Mouse (Mus musculus): Measurements from ENCODE around the gene 4930426L09Rik. TPM values are rescaled to one million over a fixed set of nuclear protein-coding genes. Genes with fewer than 3 reads are reported as not detected.

4930426L09Rik gene
- 1.3 TPM for polyA plus RNA-seq (2014; fragmentation: Illumina TruSeq; extraction: RNeasy Lipid Tissue Mini Kit (QIAGEN cat#74804); ENCODE audit: low read depth, low replicate concordance)

GRCm38 (mm10) chr2:18998054-18998478, at the start of gene 4930426L09Rik, which contains the start of gene Pip4k2a:
Gene 4930426L09Rik, plus strand, starts transcription at chr2:18998343.
Gene Pip4k2a, minus strand, starts transcription at chr2:18998126.

Other genes starting within 250 kb of the 4930426L09Rik start
- gene Pip4k2a, start 217 bp upstream of the 4930426L09Rik start, polyA plus RNA-seq (2014; fragmentation: Illumina TruSeq; extraction: RNeasy Lipid Tissue Mini Kit (QIAGEN cat#74804); ENCODE audit: low read depth, low replicate concordance), result 23.1 TPM
- 0.41 TPM for gene Armc3, start 201.0 kb downstream of the 4930426L09Rik start, polyA plus RNA-seq (2014; fragmentation: Illumina TruSeq; extraction: RNeasy Lipid Tissue Mini Kit (QIAGEN cat#74804); ENCODE audit: low read depth, low replicate concordance)

Measured in sigmoid colon, adult 10 weeks (tissue).